Mouse (Mus musculus) CD8-positive naive resting alpha-beta T cell, adult 2 months (primary cell): Measurements from ENCODE around the gene Mapre3.
A peak's percentile ranks its signal among the peaks of the same experiment; 100 is the strongest.

ENCODE experiments used
- DNase-seq, 2 experiments: peaks; one replicate each; pipeline ENCODE4 v3.0.0; 2022; ENCODE audit warnings: low read depth in 2 of 2, low spot score in 2 of 2

The Mapre3 gene

DNA sequence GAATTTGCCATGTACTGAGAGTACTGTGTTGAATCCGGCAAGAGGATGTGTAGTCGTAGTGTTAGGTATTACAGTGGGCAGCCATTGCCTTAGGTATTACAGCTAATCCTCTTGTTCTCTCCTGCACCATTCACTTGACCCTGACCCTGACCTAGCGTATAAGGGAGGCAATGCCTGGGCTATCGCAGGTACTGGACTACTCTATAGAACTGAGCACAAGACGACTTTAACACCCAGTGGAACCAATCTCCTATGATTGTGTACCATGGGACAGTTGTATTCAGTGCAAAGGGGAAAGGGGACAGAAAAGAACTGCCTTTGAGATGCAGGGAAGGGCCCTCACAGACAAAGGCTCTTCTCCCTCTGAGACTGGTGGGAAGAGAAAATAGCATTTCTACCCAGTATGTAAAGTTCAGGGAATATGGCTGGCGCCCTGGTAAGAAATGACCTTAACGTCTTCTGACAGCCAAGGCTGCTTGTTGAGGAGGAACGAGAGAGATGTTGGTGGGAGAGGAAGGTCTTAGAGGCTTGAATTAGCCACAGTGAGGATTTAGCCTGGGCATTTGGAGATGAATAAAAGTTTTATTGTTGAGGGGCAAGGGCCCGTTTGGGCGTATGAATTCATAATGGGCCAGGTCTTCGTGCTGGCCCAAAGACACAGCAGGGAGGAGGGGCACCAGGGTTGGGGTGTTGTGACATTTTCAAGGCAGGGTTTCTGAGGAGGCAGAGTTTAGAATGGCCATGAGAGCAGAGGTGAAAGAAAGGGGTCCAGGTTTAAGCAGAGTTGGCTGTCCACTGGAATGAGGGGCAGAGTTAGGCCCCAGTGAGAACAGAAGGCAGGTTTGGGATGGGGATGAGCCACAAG lies 9.9 kb downstream of the Mapre3 start:
- DNase-seq = no peak

DNA sequence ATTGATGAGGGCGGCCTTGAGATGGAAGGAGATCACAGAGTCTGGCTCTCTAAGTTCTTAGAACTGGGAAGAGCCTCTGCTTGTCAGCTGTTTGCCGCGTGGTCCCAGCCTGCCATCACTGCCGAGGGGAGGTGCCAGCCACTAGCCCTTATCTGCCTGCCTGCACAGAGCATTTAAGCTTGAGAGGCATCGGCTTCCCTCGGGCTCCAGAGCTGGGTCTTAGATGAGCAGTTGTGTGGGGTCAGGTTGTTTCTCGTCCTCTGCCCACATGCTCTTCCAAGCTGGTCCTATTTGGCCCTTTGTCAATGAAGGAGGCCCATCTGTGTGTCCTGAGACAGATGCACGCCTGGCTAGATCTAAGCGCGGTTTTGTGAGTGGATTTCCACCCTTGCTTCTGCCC lies 10.7 kb downstream of the Mapre3 start:
- no peak for DNase-seq

DNA sequence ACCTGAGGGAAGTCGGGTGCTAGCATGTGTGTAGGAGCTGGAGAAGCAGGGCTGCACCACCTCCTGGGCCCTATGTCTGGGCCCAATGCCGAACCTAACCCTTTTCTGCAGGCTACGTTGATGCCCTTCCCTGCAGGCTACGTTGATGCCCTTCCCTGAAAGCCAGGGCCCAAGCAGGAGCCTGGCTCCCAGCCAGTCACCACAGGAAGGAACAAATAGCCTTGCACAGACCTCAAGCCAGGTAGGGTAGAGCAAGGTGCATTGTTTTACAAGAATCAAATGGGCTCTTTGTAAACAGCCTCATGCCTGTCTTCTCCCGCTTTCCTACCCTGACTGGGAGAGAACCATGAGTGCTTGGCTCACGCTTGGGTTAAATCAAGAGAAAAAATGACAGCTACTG lies 11.4 kb downstream of the Mapre3 start:
- DNase-seq = no peak

DNA sequence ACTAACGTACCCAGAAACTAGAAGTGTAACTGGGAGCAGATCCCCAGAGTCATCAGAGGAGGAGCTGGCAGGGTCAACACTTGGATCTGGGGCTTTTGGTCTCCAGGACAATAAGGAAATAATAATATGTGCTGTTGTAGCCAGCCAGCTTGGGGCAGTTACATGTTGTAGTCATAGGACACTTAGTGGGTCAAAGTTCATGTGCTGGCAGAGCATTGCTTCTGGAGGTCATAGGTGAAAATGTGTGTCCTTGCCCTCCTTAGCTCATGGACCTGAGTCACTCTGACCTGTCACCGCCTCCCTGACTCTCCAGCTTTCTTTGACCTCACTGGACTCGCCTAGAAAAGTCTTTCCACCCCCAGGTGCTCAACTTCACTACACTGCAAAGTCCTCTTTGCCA lies 19.0 kb downstream of the Mapre3 start:
- no peak for DNase-seq

DNA sequence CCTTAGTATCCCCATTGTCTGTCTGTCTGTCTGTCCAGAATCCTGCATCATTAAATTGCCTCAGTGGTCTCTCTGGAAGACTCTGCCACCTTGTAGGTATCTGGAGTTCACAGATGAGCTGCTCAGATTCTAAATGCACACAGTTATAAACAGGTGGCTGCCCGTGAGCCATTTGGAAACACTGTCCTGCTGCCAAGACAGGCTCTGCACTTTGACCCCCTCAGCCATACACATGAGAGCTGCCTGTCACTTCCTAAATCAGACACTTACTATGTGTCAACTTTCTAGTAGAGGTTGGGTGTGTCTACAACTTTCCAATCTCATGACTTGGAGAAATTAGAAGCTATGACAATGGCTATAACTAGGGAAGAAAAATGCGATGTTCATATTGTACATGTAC lies 25.3 kb downstream of the Mapre3 start:
- DNase-seq = no peak

DNA sequence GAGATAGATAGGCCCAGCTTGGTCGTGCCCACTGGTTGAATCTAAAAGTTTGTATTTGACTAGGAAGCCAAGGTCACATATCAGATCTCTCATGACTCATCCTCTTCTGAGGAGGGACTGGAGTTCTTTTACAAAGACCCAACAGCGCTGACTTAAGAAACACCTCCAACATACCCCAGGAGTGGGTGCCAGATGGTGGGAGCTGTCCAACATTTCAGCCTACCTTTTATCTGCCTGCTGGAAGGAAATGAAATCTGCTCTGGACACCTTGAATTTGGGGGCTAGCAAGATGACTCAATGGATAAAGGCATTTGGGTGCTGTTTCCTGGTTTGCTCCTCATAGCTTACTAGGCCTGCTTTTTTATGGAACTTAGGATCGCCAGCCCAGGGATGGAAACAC lies 27.5 kb downstream of the Mapre3 start:
- DNase-seq = no peak

DNA sequence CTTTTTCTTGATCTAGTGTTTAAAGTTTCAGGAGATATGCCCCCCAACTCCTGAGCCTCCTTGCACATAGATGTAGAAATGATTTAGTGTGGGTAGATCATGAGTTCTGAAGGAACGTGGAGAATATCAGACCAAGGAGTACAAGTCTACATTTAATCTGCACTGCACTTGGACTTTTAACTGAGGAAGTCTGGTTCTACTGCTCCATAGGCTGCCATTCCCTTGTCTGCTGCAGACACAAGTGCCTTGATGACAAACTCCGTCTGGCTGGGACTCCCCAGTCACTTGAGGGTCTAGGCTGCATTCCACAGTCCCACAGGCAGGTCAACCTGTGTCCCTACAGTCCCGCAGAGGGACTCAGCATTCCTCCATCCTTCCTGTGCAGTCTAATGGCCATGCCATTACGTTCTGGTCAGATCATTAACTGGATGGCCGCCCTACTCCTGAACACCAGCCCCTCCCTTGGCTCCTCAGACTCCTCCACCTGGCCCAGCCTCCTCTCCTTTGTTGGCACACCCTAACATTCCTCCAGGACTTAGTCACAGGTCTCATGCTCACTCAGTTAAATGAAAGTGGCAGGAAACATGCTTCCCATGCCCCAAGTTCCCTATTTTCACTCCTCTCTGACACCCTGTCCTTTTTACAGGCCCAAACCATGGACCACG lies 35.6 kb downstream of the Mapre3 start:
- no peak for DNase-seq

DNA sequence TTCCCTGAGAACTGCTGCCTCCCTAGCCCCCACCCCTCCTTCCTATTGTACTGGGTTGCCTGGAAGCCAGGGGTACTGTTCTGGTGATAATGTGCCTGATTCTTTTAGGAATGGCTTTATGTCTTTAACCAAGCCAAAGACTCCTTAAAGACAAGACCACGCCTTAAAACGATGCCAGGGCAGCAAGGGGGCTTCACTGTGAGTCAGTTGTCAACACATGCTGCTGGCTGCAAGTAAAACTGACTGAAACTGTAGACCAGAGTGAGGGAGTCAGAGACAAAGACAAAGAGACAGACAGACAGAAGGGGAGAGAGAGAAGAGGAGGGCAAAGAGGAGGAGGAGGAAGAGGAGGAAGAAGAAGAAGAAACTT lies 36.1 kb downstream of the Mapre3 start:
- DNase-seq = no peak

DNA sequence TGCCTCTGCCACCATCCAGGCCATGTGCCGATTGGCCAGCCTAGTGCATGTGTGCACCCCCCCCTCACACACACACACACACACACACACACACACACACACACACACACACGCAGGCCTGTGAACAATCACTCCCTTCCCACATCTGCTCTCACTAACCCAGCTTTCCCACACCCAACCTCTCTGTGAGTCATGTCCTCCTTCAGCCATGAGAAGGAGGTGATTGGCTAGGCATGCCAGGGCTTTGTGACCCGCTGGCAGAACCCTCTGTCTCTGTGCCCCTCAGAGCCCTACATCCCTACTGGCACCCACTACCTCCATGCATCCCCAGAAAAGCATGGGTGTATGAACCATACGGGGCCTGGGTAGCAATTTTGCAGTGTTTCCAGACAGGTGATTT lies 39.1 kb downstream of the Mapre3 start:
- DNase-seq = no peak

DNA sequence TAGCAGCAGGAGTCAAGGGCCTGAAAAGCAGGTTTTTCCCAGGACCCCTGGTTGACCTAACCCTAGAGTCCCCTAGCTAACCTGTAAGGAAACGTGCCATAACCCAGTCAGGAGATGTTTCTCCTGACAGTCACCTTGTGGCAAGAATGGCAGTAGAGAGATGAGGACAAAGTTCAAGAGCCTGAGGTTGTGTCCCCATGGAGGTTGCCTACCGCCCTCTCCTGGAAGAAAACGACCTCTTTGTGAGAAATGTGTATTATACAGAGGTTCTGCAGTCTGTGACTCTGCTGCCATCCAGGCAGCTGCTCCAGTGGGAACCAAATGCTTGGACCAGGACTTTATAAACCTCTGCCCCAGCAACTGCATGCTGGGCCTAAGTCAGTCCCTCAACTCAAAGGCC lies 41.2 kb downstream of the Mapre3 start:
- DNase-seq = no peak

DNA sequence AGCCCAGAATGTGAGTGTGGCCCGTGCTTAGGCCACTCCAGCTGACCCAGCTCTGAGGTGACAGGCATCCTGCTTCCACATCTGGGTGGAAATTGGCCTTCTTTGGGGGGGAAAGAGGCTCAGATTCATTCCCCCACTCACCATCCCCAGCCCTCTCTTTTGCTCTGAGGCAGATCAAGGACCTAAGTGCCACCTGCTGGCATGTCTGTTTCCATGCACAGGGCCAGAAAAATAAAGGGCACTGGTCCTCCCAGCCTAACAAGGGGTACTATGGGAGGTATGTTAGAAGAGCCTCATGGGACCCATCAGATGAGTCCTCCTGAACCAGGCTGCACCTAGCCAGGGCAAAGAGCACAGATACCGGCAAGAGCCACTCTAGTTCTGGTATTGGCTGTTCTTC lies 41.7 kb downstream of the Mapre3 start:
- DNase-seq = no peak

DNA sequence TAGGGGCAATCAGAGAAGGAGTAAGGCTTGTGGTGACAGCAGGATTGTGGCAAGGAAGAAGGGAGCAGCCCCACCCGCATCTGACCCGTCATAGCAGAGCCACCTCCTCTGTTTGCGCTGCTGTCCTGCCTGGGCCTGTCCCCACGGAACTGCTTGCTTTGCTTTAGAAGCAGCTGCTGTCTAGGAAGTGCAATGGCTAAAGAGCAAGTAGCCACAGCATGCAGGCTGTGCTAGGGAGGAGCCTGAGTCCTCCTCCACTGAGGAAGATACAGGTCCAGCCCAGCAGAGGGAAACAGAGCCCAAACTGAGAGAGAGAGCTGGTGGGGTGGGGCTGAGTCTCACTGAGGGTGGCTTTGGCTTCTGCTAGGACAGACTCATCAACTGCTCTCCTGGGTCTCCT lies 49.4 kb downstream of the Mapre3 start:
- no peak for DNase-seq

DNA sequence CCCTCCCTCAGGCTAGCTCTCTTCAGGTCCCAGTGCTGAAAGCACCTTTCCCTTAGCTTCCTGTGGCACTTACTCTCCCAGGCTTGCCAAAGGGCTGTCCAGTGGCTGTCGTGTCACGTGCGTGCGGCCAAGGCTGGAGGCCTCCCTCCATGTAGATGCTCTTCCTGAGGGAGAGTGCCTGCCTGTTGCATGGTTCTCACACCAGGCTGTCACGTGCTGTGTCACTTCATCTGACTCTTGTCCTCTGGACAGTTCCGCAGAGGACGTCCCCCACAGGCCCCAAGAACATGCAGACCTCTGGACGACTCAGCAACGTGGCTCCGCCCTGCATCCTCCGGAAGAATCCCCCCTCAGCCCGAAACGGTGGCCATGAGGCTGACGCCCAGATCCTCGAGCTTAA lies 49.9 kb downstream of the Mapre3 start:
- no peak for DNase-seq

DNA sequence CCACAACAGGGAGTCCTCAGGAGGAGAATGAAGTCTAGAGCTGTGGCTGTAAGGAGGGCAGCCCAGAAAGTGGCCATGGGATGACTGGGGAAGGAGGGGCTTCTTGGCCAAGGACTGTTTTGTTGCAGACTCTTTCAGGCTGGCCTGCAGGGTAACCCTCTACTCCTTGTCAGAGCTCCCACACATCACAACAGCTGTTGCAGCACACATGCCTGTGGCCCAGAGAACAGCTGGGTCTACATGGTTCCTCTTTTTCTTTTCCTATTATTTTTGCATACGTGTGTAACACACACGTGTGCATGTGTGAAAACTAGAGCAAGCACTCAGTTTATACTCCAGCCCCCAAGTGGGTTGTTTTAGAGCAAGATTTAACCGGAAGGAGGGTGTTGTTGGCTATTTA lies 52.4 kb downstream of the Mapre3 start:
- DNase-seq = no peak

DNA sequence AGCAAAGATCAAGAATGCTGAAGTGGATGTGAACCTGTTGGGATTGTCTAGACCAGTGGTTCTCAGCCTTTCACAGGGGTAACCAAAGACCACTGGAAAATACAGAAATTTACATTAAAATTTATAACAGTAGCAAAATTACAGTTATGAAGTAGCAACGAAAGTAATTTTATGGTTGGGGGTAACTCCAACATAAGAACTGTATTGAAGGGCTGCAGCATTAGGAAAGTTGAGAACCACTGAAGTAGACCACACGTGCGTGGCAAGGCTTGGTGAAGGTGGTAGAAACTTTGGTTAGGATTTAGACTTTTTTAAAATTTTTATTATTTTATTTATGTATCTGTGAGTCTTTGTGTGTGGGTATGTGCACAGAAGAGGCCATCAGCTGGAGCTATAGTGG lies 53.3 kb downstream of the Mapre3 start, which contains the start of gene Tmem214:
Gene Tmem214, plus strand, starts transcription at position 301 of the 400 bp plus-strand sequence.
- no peak for DNase-seq

DNA sequence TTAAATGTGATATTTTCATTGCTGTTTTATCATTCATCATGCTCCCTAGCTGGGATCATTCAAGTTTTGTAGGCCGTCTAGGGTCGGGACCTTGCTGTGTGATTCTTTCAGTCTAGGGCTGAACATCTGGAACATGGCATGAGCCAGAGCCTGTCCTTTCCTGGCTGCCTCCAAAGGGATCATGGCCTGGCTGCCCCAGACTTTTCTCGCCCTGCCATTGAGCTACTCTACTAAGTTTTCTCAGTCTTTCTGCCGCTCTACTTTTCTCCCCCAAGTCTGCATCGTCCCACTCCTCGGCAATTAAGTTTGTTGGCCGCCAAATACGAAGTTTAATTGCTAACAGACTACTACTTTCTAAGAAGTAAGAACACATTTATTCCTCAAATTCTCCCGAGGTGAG lies 54.5 kb downstream of the Mapre3 start:
- no peak for DNase-seq

DNA sequence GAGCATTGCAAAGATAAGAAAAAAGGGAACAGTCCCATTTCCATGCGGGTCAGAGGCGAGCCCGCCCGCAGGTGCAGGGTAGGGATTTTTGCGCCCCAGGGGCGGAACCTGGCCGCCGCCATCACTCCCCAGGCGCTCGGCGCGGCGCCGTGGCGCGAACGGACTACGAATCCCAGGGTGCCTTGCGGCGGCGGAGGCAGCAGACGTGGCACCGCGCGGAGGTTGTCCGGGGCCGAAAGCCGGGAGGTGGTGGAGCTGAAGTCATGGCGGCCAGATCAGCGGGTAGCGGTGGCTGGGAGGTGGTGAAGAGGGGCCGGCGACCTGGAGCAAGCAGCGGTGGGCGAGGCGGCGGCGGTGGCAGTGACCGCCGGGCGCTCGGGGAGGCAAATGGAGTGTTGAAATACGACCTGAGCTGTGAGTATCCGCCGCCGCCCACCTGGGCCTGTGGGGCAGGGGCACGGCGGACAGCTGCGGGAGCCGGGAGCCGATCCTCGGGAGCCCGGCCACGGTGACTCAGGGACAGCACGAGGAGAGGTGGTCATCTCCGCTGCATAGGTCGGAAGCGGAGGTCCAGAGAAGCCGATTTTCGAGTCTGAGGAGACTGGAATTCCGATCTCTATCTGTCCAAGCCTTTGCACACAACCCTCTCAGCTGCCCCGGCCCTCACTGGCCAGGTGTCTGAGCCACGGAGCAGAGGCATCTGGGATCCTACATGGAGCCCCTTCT lies 55.1 kb downstream of the Mapre3 start:
- DNase-seq = peak; percentile 82 to 87

DNA sequence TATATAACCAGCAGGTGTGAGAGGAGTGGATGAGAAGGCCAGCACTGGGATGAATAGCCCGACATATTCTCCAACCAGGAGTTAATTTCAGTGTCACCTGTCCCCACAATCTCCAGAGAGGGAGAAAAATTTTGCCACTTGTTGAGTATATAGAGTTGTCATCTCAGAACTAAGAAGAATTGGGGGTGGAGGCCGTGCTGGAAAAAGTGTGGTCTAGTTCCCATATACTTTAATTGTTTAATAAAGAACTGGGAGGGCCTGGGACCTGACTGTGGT lies 55.6 kb downstream of the Mapre3 start:
- DNase-seq = no peak

DNA sequence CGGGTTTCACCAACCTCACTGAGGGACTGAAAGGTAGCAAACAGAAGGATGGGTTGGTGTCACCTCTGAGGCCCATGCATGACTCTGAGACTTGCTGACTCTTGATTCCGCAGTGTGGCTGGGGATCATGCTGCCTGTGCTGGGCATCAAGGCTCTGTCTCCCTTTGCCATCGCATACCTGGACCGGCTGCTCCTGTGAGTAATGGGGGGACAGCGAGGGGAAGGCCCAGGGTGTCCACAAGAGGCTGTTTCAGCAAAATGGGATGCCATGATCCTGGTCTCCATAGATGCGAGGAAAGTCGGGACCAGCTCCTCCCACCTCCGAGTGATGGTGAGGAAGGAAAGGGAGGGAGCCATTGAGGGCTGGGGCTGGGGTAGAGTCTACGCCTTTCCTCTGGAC lies 58.1 kb downstream of the Mapre3 start:
- DNase-seq = no peak

DNA sequence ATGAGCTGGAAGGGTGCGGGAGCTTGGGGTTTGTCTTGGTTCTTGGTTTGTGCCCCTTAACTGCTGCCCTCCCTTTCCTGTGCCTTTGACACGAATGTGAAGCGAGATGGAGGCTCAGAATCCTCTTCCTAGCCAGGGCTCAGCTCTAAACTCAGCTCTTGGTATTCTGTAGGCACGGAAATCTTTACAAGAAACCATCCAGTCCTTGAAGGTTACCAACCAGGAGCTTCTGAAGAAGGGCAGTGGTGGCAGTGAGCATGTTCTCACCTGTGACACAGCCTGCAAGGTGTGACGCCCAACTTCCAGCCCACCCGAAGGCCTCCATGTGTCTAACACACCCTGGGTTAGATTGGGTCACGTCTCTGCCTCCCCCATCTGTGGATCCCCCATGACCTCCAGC lies 59.9 kb downstream of the Mapre3 start:
- no peak for DNase-seq

DNA sequence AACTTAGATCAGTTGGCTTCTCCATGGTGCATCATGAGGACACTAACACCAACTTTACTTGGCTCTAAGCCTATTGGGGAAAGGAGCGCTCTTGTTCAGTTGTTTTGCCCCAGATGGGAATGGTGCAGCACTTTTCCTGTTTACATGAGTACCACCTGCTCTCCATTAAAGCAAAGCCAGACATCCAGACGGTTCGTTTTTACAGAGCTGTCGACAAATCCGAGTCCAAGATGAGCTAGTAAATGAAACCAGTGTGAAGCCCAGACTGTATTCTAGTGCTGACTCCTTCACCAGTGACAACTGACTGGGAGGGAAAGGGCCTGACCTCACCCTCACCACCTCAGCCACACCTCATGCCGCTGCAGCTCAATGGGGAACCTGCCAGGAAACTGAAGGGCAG lies 64.2 kb downstream of the Mapre3 start:
- DNase-seq = no peak

DNA sequence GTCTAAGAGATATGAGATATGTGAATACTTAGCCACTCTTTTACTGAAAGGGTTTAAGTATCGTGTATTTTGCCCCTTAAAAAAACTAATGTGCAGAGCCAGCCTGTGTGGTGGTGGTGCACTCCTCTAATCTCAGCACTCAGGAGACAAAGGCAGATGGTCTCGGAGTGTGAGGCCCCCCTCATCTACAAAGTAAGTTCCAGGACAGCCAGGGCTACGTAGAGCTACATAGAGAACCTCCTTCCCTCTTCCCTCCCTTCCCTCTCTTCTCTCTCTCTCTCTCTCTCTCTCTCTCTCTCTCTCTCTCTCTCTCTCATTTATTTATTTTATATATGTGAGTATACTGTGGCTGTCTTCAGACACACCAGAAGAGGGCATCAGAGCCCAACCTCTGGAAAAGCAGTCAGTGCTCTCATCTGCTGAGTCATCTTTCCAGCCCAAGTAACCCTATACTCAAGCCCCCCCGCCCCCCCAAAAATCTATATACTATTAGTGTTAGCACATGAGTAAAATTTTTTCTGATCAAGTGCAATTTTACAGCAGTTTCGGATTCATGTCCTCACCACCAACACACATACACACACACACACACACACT lies 65.0 kb downstream of the Mapre3 start:
- DNase-seq = no peak
